Mouse (Mus musculus) kidney, postnatal 14 days (tissue): ENCODE data around the gene Sirt2.

Experiments used
- DNase-seq: peaks from one replicate; pipeline ENCODE4 v3.0.0; 2022; ENCODE audit warnings: mixed read lengths

Gene Sirt2

GRCm38 (mm10) chr7:28817957-28818356 lies 51.4 kb downstream of the Sirt2 start:
- DNase-seq = no peak

- no peak for DNase-seq
These were observed 51.9 kb downstream of the Sirt2 start for GRCm38 (mm10) chr7:28818436-28818835.

GRCm38 (mm10) chr7:28818861-28819452 lies 52.4 kb downstream of the Sirt2 start:
- DNase-seq = no peak

GRCm38 (mm10) chr7:28819571-28819970 lies 53.0 kb downstream of the Sirt2 start:
- no peak for DNase-seq

- DNase-seq = peak; percentile 78
These were observed 54.1 kb downstream of the Sirt2 start for GRCm38 (mm10) chr7:28820358-28821260.

GRCm38 (mm10) chr7:28821261-28821831 lies 54.8 kb downstream of the Sirt2 start:
- peak; percentile 53 for DNase-seq

GRCm38 (mm10) chr7:28822556-28822955 lies 56.0 kb downstream of the Sirt2 start:
- no peak for DNase-seq

- peak; percentile 54 for DNase-seq
These were observed 56.7 kb downstream of the Sirt2 start for GRCm38 (mm10) chr7:28822993-28823903.

- no peak for DNase-seq
These were observed 57.4 kb downstream of the Sirt2 start for GRCm38 (mm10) chr7:28823932-28824331.

GRCm38 (mm10) chr7:28824941-28825685 lies 58.6 kb downstream of the Sirt2 start, which contains the start of gene Ech1:
Gene Ech1, plus strand, starts transcription at chr7:28825217.
- DNase-seq = peak; percentile 95

- DNase-seq = no peak
These were observed 59.3 kb downstream of the Sirt2 start for GRCm38 (mm10) chr7:28825686-28826401.

- no peak for DNase-seq
These were observed 59.9 kb downstream of the Sirt2 start for GRCm38 (mm10) chr7:28826402-28826772.

GRCm38 (mm10) chr7:28827338-28827737 lies 60.8 kb downstream of the Sirt2 start:
- DNase-seq = peak; percentile 85

GRCm38 (mm10) chr7:28829821-28830220 lies 63.3 kb downstream of the Sirt2 start:
- no peak for DNase-seq

- no peak for DNase-seq
These were observed 64.4 kb downstream of the Sirt2 start for GRCm38 (mm10) chr7:28830981-28831380.

- DNase-seq = no peak
These were observed 65.0 kb downstream of the Sirt2 start for GRCm38 (mm10) chr7:28831411-28832125.

GRCm38 (mm10) chr7:28832137-28832536 lies 65.6 kb downstream of the Sirt2 start:
- no peak for DNase-seq

GRCm38 (mm10) chr7:28833723-28834347 lies 67.3 kb downstream of the Sirt2 start, which contains the start of gene Lgals4:
Gene Lgals4, plus strand, starts transcription at chr7:28833854.
- DNase-seq = no peak

GRCm38 (mm10) chr7:28836936-28837335 lies 70.4 kb downstream of the Sirt2 start:
- no peak for DNase-seq
